Mouse (Mus musculus): ENCODE results near the gene Syne2.

Syne2 gene

GRCm38 (mm10) chr12:75951328-75951727 lies 133.4 kb downstream of the Syne2 start:
- peak; percentile 26 for DNase-seq (ENCODE audit: low spot score)

GRCm38 (mm10) chr12:75952011-75952410 lies 134.1 kb downstream of the Syne2 start:
- DNase-seq (ENCODE audit: low spot score), result no peak

GRCm38 (mm10) chr12:75966441-75967195 lies 148.7 kb downstream of the Syne2 start:
- no peak for DNase-seq (ENCODE audit: low spot score)

GRCm38 (mm10) chr12:75979079-75979478 lies 161.1 kb downstream of the Syne2 start:
- DNase-seq (ENCODE audit: low spot score), result no peak

- no peak for DNase-seq (ENCODE audit: low spot score)
Measured at GRCm38 (mm10) chr12:75983336-75983735, 165.4 kb downstream of the Syne2 start.

- no peak for DNase-seq (ENCODE audit: low spot score)
Measured at GRCm38 (mm10) chr12:75992226-75992858, 174.4 kb downstream of the Syne2 start.

- DNase-seq (ENCODE audit: low spot score), result no peak
Measured at GRCm38 (mm10) chr12:75992946-75993345, 175.0 kb downstream of the Syne2 start.

GRCm38 (mm10) chr12:75995086-75995485 lies 177.2 kb downstream of the Syne2 start:
- DNase-seq (ENCODE audit: low spot score), result no peak

GRCm38 (mm10) chr12:75997547-75997946 lies 179.6 kb downstream of the Syne2 start:
- DNase-seq (ENCODE audit: low spot score), result no peak

GRCm38 (mm10) chr12:75998416-75998815 lies 180.5 kb downstream of the Syne2 start:
- no peak for DNase-seq (ENCODE audit: low spot score)

GRCm38 (mm10) chr12:76004697-76005249 lies 186.8 kb downstream of the Syne2 start:
- DNase-seq (ENCODE audit: low spot score), result no peak

GRCm38 (mm10) chr12:76008991-76009390 lies 191.1 kb downstream of the Syne2 start:
- DNase-seq (ENCODE audit: low spot score), result no peak

GRCm38 (mm10) chr12:76012789-76013188 lies 194.9 kb downstream of the Syne2 start:
- no peak for DNase-seq (ENCODE audit: low spot score)

- no peak for DNase-seq (ENCODE audit: low spot score)
Measured at GRCm38 (mm10) chr12:76013480-76013879, 195.5 kb downstream of the Syne2 start.

- no peak for DNase-seq (ENCODE audit: low spot score)
Measured at GRCm38 (mm10) chr12:76015026-76015425, 197.1 kb downstream of the Syne2 start.

- peak; percentile 25 for DNase-seq (ENCODE audit: low spot score)
Measured at GRCm38 (mm10) chr12:76015489-76015888, 197.6 kb downstream of the Syne2 start.

- peak; percentile 51 for DNase-seq (ENCODE audit: low spot score)
Measured at GRCm38 (mm10) chr12:76016123-76017101, 198.5 kb downstream of the Syne2 start.

GRCm38 (mm10) chr12:76018640-76019039 lies 200.7 kb downstream of the Syne2 start:
- DNase-seq (ENCODE audit: low spot score), result no peak

- DNase-seq (ENCODE audit: low spot score), result no peak
Measured at GRCm38 (mm10) chr12:76042301-76042700, 224.4 kb downstream of the Syne2 start.

GRCm38 (mm10) chr12:76046561-76046960 lies 228.6 kb downstream of the Syne2 start:
- no peak for DNase-seq (ENCODE audit: low spot score)

- DNase-seq (ENCODE audit: low spot score), result no peak
Measured at GRCm38 (mm10) chr12:76047921-76048320, 230.0 kb downstream of the Syne2 start.

- no peak for DNase-seq (ENCODE audit: low spot score)
Measured at GRCm38 (mm10) chr12:76048672-76049071, 230.7 kb downstream of the Syne2 start.
